ENCODE assay signal across 8 mouse cellular contexts in the genomic region with DNA sequence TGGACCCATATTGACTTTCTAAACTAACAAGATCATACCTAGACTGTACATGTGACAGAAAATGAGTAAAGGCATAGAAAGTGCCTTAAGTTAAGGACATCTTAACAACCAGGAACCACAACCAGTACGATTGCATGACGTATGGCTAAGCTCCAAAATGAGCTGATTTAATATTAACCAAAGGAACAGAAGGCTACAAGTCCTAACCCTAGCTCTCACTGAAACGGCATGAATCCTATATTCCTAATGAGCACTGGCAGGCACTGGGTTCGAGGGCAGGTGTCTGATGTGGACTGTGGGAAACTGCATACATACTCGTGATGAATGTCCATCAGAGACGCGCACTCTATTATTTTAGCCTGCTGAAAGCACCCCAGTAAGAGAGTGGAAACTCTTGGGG. TPM values are rescaled to one million over a fixed set of nuclear protein-coding genes. Genes with fewer than 3 reads are reported as not detected.
DNase-seq lines count a peak whose midpoint lies in the region; ATAC-seq and TF ChIP-seq lines count a peak whose summit lies in the region.

No protein-coding gene starts in this region.

- H3K9ac ChIP-seq in embryonic facial prominence, embryonic 11.5 days (replicated peaks; ENCODE audit: low read length) = peak overlapping the region; percentile 99

- H3K4me2 ChIP-seq in embryonic facial prominence, embryonic 11.5 days (ENCODE audit: low read depth, low read length) = peak overlapping the region; percentile 47
- H3K4me2 ChIP-seq in myocyte (ENCODE audit: low read depth) = peak overlapping the region; percentile 93

- no peak overlapping the region for H3K27ac ChIP-seq in left cerebral cortex, adult 2 months
- H3K27ac ChIP-seq in embryonic facial prominence, embryonic 11.5 days (replicated peaks; ENCODE audit: low read depth, low read length) = no peak overlapping the region

- H3K36me3 ChIP-seq in embryonic facial prominence, embryonic 11.5 days (replicated peaks; ENCODE audit: control insufficient read depth, insufficient read depth, low read depth, low read length) = no peaks in the 10 kb centered on the region
- no peaks in the 10 kb centered on the region for H3K36me3 ChIP-seq in myocyte (ENCODE audit: control insufficient read depth, insufficient read depth)

- no peaks in the 10 kb centered on the region for H3K27me3 ChIP-seq in embryonic facial prominence, embryonic 11.5 days (ENCODE audit: control insufficient read depth, insufficient read depth, low read length)
- H3K27me3 ChIP-seq in myocyte (ENCODE audit: control insufficient read depth, insufficient read depth, insufficient read length) = no peaks in the 10 kb centered on the region

- no peaks in the 10 kb centered on the region for H3K9me3 ChIP-seq in embryonic facial prominence, embryonic 11.5 days (replicated peaks; ENCODE audit: control insufficient read depth, low read length)

- no peak for ATAC-seq in embryonic facial prominence, embryonic 11.5 days (replicated peaks; ENCODE audit: insufficient number of reproducible peaks, low FRiP score, low TSS enrichment, low read depth)
- no peak for ATAC-seq in monocyte, adult 5-6 weeks (replicated peaks; ENCODE audit: insufficient number of reproducible peaks, low FRiP score, low TSS enrichment, poor library complexity, severe bottlenecking)

- peaks cover 57% of the 10 kb centered on the region for H3K79me2 ChIP-seq in myocyte (ENCODE audit: control insufficient read depth, insufficient read depth)

- no peak for TF ChIP-seq CTCF in left cerebral cortex, adult 2 months (IDR thresholded peaks at IDR 0.05)

- peak overlapping the region; percentile 85 for H3K4me3 ChIP-seq in left cerebral cortex, adult 2 months
- H3K4me3 ChIP-seq in embryonic facial prominence, embryonic 11.5 days (ENCODE audit: low read depth, low read length) = peak overlapping the region; percentile 95
- peak overlapping the region; percentile 54 for H3K4me3 ChIP-seq in myocyte

- no peak for DNase-seq in left cerebral cortex, adult 2 months (ENCODE audit: extremely low spot score in 1 of 2, low spot score in 2 of 2)
- DNase-seq in left cerebral cortex, postnatal 14 days (ENCODE audit: low spot score in 2 of 2) = no peak
- DNase-seq in embryonic facial prominence, embryonic 11.5 days (ENCODE audit: low spot score) = no peak
- DNase-seq in kidney, adult 9 months = peak; percentile 65
- no peak for DNase-seq in layer of hippocampus, adult 11-12 months (ENCODE audit: low spot score)
- no peak for DNase-seq in spleen, postnatal 36 days (ENCODE audit: low spot score in 2 of 2)

- H3ac ChIP-seq in myocyte (ENCODE audit: control insufficient read depth, insufficient read length) = no peak overlapping the region

- WGBS in embryonic facial prominence, embryonic 11.5 days = 41% methylated on average over 7 of the region's 7 CpGs

- TF ChIP-seq POLR2A in myocyte (IDR thresholded peaks at IDR 0.05; ENCODE audit: insufficient read length, low read depth) = no peak

- H3K4me1 ChIP-seq in embryonic facial prominence, embryonic 11.5 days (ENCODE audit: control insufficient read depth, insufficient read depth, low read length) = no peaks in the 10 kb centered on the region

- intact Hi-C loops in left cerebral cortex, adult 2 months (cut with DNase I) = no loop called here
- intact Hi-C loops in left cerebral cortex, postnatal 14 days (cut with DNase I) = no loop called here

TF ChIP-seq in myocyte, 11 proteins besides CTCF, POLR2A, EP300 and RAD21:
- no peak for TF ChIP-seq REST (IDR thresholded peaks at IDR 0.05; ENCODE audit: insufficient read depth, insufficient read length)

RNA-seq across cellular contexts. Expression of gene Dcun1d1, which starts 5.9 kb away (rescaled TPM):
- 10 to 100 TPM; 70.2 to 77.4 TPM for total RNA-seq in left cerebral cortex, adult 2 months (2021)
- 10 to 100 TPM; 65.7 to 67.8 TPM for total RNA-seq in left cerebral cortex, postnatal 14 days (2021)
- polyA plus RNA-seq in embryonic facial prominence, embryonic 11.5 days (2014; fragmentation: Nextera tagmentation; extraction: Ambion mirVana) = 112 and 119 TPM in 2 replicates
- 15.1 TPM for polyA plus RNA-seq in myocyte (2012; fragmentation: generic; extraction: Trizol)
- 153 to 202 TPM (median 172 TPM) in 3 replicates for total RNA-seq in monocyte, adult 5-6 weeks (2017)
